Mouse (Mus musculus): Measurements from ENCODE around the gene Kcnk5.

DNA sequence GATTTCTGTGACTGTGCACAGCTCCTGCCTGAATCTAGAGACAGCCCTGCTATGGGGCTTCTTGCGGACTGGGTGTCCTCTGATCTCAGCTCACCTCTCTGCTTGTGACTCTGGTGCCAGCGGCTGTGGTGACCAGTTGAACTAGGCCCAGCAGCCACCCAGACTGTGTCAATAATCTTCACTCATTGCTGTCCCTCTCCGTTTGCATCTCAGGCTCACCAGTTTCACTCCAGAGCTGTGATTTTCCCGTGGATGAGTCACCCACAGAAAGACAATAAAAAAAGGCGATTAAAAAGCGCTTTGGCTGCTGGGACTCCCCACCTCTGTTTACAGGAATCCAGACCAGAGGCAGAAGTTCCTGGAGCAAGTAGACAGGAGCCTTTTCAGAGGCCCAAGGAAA lies 47.8 kb upstream of the Kcnk5 start:
- no peak for TF ChIP-seq CTCF (conservative IDR thresholded peaks at IDR 0.05 in 1 of 2, IDR thresholded peaks at IDR 0.05 in 1 of 2; ENCODE audit: low read depth in 2 of 2, low read length in 2 of 2)
- no peak for TF ChIP-seq POLR2A (IDR thresholded peaks at IDR 0.05; ENCODE audit: low read depth, low read length)
- no peak for TF ChIP-seq TCF12 (IDR thresholded peaks at IDR 0.05; ENCODE audit: low read depth, low read length)
- no peak for TF ChIP-seq BHLHE40 (IDR thresholded peaks at IDR 0.05; ENCODE audit: low read depth, low read length)
- no peak for TF ChIP-seq ZMIZ1 (IDR thresholded peaks at IDR 0.05; ENCODE audit: low read depth, low read length)
- no peak for TF ChIP-seq USF1 (IDR thresholded peaks at IDR 0.05; ENCODE audit: low read depth, low read length)

Data from CH12.LX (cell line).